Mouse (Mus musculus) lung, postnatal 36 days (tissue): ENCODE results near the gene Erbb4.

ENCODE experiments used
- DNase-seq: peaks from one replicate; pipeline ENCODE4 v3.0.0; 2022; ENCODE audit warnings: mixed read lengths

The Erbb4 gene

DNA sequence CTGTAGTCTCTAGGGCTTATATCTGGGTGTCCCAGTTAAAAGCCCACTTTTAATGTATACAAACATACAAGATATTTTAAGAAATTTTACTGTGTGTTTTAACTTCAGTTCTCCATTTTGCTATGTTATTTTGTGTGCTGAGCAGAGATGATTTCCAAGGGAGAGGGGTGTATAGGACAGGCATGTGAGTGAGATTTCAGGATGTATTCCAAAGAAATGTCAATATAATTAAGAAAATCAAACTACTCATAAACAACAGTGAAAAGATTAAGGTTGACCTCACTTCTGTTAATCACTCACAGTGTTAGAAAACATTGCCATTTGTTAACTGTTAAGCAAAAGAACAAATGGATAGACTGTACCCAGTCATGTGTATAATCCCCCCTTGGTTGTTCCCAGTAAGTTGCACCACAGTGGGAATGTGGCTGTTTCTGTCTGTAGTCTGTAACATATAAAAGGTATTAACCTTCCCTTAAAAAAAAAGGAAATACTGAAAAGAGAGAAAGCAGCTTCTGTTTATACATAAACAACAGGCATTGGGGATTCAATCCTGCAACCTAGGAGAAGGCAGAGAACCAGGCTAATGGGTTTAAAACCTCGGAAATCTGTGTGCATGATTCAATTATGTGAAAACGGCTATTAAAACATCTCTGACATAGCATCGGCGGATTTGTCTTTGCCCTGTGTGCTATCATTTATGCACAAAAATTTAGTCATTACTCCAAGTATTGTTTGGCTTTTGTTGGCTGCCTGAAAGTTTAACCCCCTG, 84.5 kb downstream of the Erbb4 start:
- no peak for DNase-seq

DNA sequence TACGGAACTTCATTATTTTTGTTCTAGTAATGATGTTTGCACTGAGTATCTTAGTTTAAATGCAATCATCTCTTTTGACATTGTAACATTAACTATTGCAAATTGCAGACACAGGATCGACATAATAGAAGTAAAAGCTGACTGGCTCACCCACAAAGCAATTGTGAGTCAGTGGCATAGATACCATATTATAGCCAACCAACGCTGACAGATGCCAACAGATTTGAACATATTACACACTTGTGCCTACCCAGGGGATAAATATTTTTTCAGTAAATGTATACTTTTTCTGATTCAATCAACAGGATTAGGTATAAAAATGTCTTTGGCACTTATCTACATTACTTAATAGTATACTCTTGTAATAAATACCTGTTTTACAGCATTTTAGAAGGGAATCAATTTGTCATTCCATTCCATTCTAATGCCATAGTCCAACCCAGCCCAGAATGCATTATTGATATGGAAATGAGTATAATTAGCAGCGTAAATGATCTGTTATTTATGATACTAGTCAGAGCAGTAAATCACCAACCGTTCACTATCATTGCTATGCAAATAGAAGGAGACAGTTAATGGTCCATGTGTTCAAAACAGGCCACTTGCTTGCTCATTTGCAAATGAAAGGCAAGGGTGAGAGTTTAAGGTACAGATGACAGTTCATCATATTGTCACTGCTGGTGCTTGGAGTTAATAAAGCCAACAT, 97.9 kb downstream of the Erbb4 start:
- DNase-seq, result no peak

DNA sequence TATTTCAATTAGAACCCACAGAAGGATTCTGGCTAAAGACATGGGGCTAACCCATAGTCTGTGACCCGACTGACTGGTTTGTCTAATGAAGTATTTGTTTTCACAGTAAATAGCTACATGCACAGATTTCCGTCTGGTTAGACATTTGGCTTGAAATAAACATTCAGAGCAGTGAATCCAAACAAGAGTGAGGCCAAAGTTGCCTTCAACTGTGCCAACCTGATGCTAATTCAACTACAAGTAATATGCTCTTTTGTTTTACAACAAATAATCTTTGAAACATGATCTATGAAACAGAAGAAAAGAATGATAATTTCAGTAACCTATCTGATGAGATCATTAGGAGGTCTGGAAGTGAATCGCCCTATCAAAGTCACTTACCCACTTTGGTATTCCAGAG, 106.5 kb downstream of the Erbb4 start:
- no peak for DNase-seq

DNA sequence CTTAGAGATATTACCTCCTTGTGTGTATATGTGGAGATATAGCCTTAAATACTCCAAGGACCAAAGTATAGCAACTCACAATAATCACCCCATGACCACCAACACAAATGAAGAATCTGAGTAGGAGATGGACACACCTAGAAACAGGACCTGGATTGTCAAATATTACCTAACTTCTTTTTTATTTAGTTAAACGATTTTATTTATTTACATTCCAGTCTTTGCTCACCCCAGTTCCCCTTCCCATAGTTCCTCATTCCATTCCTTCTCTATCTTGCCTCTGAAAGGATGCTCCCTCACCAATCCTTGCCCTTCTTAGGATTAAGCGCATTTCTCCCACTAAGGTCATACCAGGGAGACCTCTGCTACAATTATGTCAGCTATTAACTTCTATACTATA, 128.6 kb downstream of the Erbb4 start:
- DNase-seq, result no peak

DNA sequence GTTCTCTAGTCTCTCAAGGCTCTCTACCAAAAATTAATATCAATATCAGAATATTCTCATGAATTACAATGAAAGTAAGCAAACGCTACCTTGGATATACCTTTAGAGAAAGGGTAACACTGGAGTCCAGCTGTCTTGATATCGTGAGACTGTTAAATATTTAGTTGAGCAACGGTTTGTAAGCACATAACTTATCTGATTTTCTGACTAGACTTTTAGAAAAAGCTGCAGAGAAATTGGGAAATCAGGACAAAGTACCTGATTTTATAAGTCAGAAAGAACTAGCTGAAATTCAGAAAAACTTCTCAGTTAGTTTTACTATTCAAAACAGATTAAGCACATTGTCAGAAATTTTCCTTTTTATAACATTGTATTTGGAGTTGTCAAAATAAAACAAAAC, 129.3 kb downstream of the Erbb4 start:
- DNase-seq, result no peak

DNA sequence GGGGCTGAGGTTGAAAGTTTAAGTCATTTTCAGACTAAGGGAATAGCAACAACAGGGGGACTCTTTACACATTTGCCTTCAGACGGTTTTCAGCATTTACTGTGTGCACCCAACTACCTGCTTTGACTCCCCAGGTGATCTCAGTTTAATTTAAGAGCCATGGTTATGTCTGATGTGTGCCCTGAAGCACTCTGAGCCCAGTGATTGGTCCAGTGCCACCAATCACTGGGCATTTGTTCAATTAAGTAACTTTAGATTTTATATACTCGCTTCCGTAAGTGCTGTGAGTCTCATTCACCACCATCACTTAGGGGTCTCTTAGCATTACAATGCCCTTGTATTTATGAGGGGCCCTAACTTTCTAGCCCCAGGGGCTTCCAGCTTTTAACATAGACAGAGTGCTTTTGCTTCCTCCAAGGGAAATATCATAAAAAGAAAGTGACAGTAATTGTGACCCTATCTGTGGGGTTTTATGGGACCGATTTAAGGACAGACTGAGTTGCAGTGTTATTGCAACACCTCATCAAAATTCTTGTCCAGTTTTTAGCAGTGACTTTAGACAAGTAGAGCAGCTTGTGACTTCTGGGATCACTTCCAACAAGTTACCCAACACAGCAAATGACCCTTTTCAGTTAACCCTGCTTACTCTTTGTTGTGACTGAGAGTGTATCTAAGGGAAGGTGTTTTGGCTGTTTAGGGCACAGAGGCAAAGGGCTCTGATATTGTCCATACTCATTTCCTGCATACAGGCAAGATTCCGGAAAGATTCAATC, 134.3 kb downstream of the Erbb4 start:
- peak; percentile 81 for DNase-seq

DNA sequence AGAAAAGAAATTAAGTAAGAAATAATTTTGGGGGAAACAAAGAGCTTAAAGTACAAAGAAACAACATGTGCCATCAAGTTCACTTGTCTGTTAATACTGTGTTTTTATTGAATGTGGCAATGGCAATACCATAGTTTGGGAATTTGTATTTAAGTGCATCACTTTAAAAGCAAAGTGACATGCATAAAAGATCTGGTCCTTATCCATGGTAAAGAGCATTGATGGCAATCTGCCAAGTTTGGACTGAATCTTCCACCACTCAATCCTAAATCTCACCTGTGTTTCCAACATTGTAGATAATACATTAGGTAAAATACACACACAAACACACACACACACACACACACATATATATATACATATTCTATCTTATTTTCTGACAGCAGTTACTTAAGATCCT, 143.7 kb downstream of the Erbb4 start:
- DNase-seq, result no peak

DNA sequence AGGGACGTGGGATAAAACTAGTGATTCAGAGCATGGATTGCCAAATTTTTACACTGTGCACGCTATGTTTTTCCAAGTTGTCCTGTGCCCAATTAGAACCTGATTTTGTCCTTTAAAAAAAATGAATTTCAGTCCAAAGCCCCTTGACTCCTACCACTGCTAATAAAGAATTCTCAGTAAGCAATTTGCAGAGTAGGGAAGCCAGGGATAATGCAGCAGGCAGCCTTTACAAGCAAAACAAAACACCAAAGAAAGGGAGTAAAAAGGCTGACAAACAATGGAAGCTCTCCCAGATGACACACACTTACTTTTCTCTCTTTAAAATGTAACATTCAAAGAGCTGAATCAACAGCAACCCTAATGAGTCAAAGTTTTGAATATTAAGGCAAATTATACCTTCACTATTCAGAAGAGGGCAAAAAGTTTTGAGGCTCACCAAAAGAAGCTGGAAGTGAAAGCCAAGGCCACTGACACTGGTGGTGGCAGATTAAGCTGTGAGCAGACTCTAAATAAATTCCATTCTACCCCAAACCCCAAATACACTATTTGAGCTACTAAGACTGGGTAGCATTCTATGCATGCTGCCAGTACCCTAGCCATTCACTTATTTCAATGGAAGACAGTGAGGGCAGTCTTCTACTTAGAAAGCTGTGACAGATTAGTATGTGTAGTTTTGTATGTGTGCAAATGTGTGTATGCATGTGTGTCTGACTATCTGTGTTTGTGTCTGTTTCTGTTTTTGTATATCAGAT, 146.3 kb downstream of the Erbb4 start:
- DNase-seq, result no peak

DNA sequence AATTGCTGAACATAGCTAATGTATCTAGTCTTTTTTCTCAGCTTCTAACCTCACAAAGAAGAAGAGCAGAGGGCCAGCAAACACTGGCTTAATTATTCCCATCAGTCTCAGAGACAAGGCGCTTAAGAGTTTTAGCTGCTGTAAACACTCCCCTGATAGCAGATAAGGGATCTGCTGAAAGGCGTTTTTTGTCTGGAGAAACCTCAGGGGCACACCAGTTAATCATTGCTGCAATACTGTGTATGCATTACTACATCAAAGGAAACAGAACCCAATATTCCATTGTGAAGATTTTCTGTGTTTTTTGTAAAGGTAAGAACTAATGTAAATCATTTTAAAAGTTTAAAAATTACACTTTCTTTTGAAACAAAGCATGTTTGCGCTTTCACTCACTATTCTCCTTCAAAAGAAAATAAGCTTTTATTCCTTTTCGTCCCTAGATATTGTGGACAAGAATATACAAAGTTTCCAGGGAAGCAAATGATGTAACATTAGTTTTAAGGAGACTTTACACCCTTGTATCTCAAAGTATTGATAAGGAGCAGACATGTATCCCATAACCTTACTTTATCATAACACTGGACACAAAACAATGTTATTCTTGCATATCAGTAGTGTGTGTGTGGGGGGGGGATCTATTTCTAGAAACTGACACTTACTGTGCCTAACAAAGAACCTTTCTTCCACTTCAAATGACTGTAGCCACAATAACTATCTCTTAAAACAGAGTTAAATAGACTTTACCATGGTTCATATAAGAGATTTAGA, 150.9 kb downstream of the Erbb4 start:
- DNase-seq, result no peak

DNA sequence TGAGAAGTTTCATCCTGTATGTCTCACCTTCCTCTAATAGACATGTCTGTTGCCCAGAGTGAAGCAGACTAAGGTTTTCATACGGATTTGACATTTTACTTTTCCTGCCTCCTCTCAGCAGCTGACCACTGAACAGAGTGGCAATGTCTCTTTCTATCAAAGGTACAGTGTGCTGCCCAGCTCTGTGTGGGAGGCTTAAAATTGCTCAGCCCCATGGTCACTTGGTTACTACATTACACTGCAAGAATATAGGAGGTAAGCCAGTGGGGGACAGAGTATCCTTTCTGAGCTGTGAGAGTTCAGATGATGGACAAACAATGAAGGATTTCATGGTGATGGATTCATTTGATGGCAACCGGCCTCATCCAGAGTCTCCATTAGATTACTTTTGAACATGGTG, 152.4 kb downstream of the Erbb4 start:
- no peak for DNase-seq

DNA sequence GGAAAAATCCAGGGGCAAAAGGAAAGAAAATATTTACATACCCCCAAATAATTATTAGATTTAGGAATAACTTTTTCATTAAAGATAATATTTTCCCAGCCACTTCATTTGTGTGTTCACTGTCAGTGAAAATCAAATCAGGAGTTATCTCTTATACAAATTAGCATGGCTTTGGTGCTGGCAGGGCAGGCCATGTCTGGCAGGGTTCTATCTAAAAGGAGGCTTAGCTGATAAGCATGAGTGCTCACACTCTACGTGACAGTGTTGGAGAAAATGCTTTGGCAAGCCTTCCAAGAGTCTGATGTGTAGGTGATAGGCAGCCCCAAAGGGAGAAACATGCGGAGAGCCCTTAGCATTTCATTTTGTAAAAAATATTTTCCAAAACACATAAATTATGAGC, 164.7 kb downstream of the Erbb4 start:
- peak; percentile 1 for DNase-seq

DNA sequence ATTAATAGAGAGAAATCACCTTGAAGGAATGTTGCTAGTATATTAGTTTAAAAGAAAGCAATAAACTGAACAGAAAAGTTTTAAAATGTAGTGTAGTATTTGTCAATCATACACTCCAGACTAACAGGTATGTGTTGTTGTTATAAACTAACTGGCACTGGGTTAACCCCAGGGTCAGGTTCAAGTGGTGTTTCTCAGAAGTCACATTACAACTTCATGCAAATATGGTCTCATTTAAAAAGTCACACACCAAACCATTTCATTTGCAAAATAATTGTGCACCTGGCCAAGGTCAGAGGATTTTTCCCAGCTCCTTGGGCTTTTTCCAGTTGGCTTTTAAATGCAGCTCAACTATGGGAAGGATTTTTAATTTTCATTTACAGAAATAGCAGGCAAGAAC, 173.1 kb downstream of the Erbb4 start:
- DNase-seq, result no peak

DNA sequence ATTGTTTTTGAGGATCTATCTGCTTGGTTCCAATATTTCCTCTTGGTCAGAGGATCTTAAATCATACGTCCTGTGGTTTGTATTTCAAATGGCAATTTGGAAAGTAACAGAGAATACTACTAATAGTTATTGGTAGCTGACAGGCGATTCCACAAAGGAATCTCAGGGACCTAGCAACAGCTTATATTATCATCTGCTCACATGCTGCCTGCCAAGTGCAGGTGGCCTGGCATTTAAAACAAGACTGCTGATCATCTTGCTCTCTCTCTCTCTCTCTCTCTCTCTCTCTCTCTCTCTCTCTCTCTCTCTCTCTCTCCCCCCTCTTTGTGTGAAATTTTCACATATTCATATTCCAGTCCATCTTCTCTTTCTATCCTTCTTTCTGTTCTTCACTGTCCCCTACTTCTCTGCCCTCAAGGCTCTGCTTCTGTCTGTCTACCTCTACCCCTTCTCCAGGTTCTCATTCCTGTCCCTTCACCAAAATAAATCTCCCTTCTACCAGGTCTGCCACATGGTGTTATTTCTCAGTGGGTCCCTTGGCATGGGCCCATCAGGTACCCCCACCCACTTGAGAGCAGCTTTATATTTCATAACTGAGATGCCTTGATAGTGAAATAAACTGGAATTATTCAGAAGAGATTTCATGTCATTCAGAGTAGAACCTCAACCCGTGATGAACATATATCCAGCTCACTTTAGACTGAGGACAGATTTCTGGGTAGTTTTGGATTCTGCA, 174.4 kb downstream of the Erbb4 start:
- DNase-seq, result no peak

DNA sequence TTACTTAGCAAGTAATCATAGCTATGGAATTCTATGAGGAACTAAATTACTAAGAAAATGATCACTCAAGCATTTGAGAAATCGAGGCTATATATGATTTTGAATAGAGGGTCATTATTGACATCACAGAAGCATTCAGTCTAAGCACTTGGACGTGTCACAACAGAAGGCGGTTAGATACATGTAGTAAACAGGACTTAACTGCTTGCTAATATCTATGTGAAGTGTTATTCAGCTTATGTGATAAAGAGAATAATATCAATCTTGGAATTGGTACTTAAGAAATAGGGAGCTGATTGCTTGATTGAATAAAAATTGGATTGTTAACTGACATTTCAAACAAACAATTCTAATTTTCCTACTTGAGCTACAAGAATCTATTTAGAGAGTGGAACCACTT, 190.0 kb downstream of the Erbb4 start:
- no peak for DNase-seq

DNA sequence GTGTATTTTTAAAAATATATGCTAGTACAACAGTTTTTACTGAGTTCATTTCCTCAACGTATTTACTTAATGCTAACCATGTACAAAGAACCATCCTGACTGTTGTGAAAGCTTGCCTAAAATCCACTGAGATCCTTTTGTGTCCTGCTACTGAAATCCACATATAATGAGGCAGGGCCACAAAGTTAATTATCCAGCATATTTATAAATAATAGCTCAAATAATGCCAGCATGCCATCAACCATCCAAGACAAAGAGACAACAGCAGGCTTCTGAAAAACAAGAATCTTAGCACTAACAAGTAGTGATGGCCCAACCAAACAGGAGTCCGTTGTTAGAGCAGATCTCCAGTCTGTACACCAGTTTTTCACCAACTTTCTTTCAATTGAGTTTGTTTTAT, 215.8 kb downstream of the Erbb4 start:
- no peak for DNase-seq

DNA sequence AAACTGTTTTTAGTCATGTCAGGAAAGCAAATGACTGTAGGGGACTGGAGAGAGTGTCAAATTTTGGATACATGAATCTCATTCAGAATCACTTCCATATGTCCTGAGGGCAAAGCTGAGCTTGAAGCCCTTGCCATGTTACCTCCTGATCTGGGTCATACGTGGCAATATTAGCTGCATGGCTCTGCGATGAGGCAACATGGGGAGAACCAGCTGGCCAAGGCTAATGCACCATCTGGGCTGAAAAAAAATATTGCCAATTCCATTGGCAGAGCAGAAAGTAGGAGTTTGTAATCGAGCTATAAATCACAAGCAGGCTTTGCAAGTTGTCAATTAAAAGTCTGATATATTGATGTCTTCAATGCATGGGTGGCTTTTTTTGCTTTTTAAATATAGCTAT, 221.0 kb downstream of the Erbb4 start:
- no peak for DNase-seq

DNA sequence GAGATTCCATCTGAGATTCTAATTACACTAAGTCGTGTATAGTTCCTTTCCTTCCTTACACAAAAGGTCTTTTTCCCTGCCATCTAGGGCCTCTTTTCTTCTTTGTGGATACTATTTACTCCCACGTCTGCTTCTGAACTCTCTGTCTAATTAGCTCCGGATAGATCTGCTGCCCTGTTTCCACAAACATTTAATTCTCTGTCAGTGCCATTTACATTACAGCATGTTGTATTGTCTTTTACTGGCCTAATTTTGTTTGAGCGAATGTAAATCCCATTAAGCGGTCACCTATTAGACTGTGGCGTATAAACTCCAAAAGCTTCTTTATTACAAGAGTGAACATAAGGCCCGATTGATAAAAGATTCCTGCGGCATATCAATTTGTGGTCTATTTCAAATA, 232.9 kb downstream of the Erbb4 start:
- DNase-seq, result no peak

DNA sequence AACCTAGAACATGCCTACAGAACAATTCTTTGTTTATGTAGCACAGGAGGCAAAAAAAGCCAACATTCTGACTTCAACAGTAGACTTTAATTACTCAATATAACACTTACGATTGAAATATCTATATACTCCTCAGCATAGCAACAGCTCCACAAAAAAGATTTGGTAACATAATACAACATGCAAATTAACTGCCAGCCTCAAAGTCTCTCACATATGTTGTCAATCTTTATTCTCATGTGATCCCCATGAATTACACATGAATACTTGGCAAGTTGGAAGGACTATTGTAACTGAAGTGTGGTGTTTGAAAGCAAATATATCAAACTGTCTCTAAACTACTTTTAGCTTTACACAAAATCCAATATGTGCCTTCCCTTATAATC, 234.2 kb downstream of the Erbb4 start:
- DNase-seq, result no peak

DNA sequence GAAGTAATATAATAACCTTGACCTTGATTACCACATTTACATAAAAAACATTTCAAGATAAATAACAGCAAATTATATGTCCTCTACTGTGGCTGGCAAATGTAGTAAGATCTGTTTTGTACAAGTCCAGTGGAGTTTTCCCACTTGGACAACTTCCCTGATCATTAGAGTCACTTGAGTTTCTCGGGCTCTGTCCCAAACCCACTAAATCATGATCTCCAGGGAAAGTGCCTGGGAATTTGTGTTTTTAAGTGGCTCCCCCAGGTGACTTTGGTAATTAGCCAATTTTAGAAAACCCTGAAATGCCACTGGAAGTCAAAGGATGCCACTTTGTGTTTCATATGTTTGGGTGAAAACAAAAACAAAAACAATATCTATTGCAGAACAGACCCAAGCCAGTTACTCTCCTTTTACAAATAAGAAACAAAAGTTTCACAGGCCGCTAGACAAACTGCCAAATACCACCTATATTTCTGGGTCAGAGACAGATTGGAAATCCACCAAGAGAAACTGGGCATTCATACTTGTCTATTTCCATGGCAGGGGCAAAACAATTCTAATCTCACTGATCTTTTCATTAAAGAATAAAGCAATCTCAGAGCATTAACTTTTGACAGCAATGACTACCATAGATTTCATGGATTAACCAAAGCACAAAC, 234.8 kb downstream of the Erbb4 start:
- DNase-seq, result no peak

DNA sequence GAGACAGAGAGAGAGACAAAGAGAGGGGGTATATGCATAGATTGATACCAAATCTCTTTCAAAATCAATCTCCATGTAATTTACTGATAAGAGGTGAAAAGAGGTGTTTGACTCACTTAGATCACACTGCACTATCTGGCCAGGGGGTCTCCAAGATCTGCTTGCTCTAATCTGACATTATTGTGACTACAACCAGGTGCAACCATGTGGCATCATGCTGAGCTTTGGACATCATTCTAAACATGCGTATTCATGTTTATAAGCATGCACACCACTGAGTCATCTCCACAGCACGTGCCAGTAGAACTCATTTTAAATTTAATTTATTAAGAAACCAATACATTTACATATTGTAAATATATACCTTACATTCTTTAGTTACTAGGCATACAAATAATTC, 247.5 kb downstream of the Erbb4 start:
- no peak for DNase-seq

DNA sequence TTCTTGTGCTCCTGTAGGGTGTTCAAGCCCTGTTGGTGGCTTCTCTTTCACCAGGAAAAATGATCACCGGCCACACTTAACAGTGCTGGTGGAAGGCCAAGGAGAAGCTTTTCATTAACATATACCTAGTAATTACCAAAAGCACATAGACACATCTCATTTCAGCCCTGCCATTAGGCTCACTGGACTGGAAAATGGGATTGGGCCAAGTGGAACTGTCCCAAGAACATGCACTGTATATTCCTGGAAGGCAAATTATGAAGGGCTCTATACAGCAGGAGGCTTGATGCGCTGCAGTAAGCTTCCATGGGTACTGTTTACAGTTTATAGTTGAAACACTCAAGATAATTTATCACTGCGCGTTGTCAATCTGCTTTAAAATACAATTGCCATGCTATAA, 248.4 kb downstream of the Erbb4 start:
- no peak for DNase-seq
